Mouse (Mus musculus): ENCODE data around the gene Hus1b.

- no peak for TF ChIP-seq CTCF (IDR thresholded peaks at IDR 0.05; ENCODE audit: low read depth)
- no peak for TF ChIP-seq EP300 (IDR thresholded peaks at IDR 0.05; ENCODE audit: low read depth)
These were observed 23.3 kb downstream of the Hus1b start for GRCm38 (mm10) chr13:30924269-30924668.

Measured in liver, postnatal 0 days (tissue).